Mouse (Mus musculus) neural tube, embryonic 11.5 days (tissue): ENCODE results near the gene Adcyap1r1. TPM values are rescaled to one million over a fixed set of nuclear protein-coding genes. Genes with fewer than 3 reads are reported as not detected.

ENCODE experiments used
- microRNA-seq: library from miRNA; unstranded; fragments of <30 nt; microRNA quantifications from one replicate; pipeline ENCODE4, GENCODE M21; 2016
- polyA plus RNA-seq: library from polyadenylated mRNA; unstranded; fragments of >200 nt; fragmentation: Nextera tagmentation; extraction: Ambion mirVana; gene quantifications from 2 replicates; pipeline ENCODE4 v1.2.1, GENCODE M21; 2014

Gene Adcyap1r1
- polyA plus RNA-seq, 1 experiment from 2014 or later = 18.1 TPM

Small RNAs within 50 kb of the gene (microRNA-seq; reads per million reads assigned to microRNA genes)
- not detected for gene Gm44352

Other genes starting within 250 kb of the Adcyap1r1 start
- 13.7 and 14.4 TPM in 2 replicates for gene Mindy4, start 248.6 kb upstream of the Adcyap1r1 start, polyA plus RNA-seq
- 0.08 TPM in 1 of 2 replicates, not detected in the other for gene Aqp1, start 115.5 kb upstream of the Adcyap1r1 start, polyA plus RNA-seq
- gene Ghrhr, start 75.7 kb upstream of the Adcyap1r1 start, polyA plus RNA-seq = not detected in 2 replicates
- gene Neurod6, start 229.3 kb downstream of the Adcyap1r1 start, polyA plus RNA-seq = 0.93 and 1.2 TPM in 2 replicates